Mouse (Mus musculus) large intestine, adult 2 months (tissue): ENCODE measurements at regions not wholly inside any gene's neighbourhood (a gene's known extent, or its start where the extent isn't known, plus 50 kb on each side); places are given as distances from the start of the nearest gene placed in this dataset.

ENCODE experiments used
- DNase-seq: peaks from one replicate; pipeline ENCODE4 v3.0.0-alpha.2; 2012; ENCODE audit warnings: low read depth, low spot score
- WGBS: fragments of 180-500 bp; shearing (Covaris S2); methylation state at CpG from one replicate; pipeline ENCODE4 v1.1.7; 2018; 5-methylcytosine and 5-hydroxymethylcytosine counted together

GRCm38 (mm10) chr7:36829710-36830109 lies 131.8 kb downstream of the Tshz3 start:
- WGBS: 74% methylated on average over 8 of the region's 8 CpGs
- DNase-seq: no peak

GRCm38 (mm10) chr7:36830155-36830554 lies 132.2 kb downstream of the Tshz3 start:
- WGBS: 64% methylated on average over 2 of the region's 2 CpGs

GRCm38 (mm10) chr7:36848279-36848678 lies 150.4 kb downstream of the Tshz3 start:
- WGBS: 54% methylated on average over 2 of the region's 2 CpGs
- no peak for DNase-seq

More at GRCm38 (mm10) chr7:36830155-36830554, 132.2 kb downstream of the Tshz3 start:
- no peak for DNase-seq

- DNase-seq: no peak
- WGBS: 65% methylated on average over 4 of the region's 4 CpGs
Measured at GRCm38 (mm10) chr7:36851275-36851889, 153.5 kb downstream of the Tshz3 start.

GRCm38 (mm10) chr7:36854308-36854707 lies 156.4 kb downstream of the Tshz3 start:
- DNase-seq: no peak

GRCm38 (mm10) chr7:36859428-36859827 lies 161.5 kb downstream of the Tshz3 start:
- DNase-seq: no peak
- WGBS: 58% methylated on average over 7 of the region's 7 CpGs

- no peak for DNase-seq
- 83% methylated on average over 7 of the region's 7 CpGs for WGBS
Measured at GRCm38 (mm10) chr7:36862481-36862880, 164.6 kb downstream of the Tshz3 start.

GRCm38 (mm10) chr7:36863745-36864144 lies 165.8 kb downstream of the Tshz3 start:
- WGBS: 79% methylated on average over 5 of the region's 5 CpGs
- DNase-seq: no peak

- 55% methylated on average over 4 of the region's 4 CpGs for WGBS
- no peak for DNase-seq
Measured at GRCm38 (mm10) chr7:36864675-36865074, 166.8 kb downstream of the Tshz3 start.

GRCm38 (mm10) chr7:36866602-36867001 lies 168.7 kb downstream of the Tshz3 start:
- no peak for DNase-seq
- 85% methylated on average over 12 of the region's 12 CpGs for WGBS

GRCm38 (mm10) chr7:36874004-36874403 lies 176.1 kb downstream of the Tshz3 start:
- DNase-seq: no peak
- 76% methylated on average over 5 of the region's 5 CpGs for WGBS

- DNase-seq: no peak
- WGBS: 46% methylated on average over 7 of the region's 7 CpGs
Measured at GRCm38 (mm10) chr7:36877686-36878085, 179.8 kb downstream of the Tshz3 start.

GRCm38 (mm10) chr7:36892776-36893500 lies 195.0 kb downstream of the Tshz3 start:
- 69% methylated on average over 18 of the region's 18 CpGs for WGBS
- no peak for DNase-seq

GRCm38 (mm10) chr7:36896339-36896738 lies 198.4 kb downstream of the Tshz3 start:
- WGBS: 67% methylated on average over 12 of the region's 12 CpGs
- DNase-seq: no peak

GRCm38 (mm10) chr7:36901537-36901936 lies 203.6 kb downstream of the Tshz3 start:
- DNase-seq: no peak
- WGBS: 69% methylated on average over 5 of the region's 5 CpGs

- no peak for DNase-seq
- 76% methylated on average over 3 of the region's 3 CpGs for WGBS
Measured at GRCm38 (mm10) chr7:36913304-36913703, 215.4 kb downstream of the Tshz3 start.

GRCm38 (mm10) chr7:36914261-36914660 lies 216.3 kb downstream of the Tshz3 start:
- DNase-seq: no peak
- 49% methylated on average over 9 of the region's 9 CpGs for WGBS

GRCm38 (mm10) chr7:36915171-36915570 lies 217.3 kb downstream of the Tshz3 start:
- WGBS: 62% methylated on average over 5 of the region's 5 CpGs
- DNase-seq: no peak

- no peak for DNase-seq
- WGBS: 70% methylated on average over 9 of the region's 9 CpGs
Measured at GRCm38 (mm10) chr7:36917011-36917410, 219.1 kb downstream of the Tshz3 start.

- 77% methylated on average over 4 of the region's 4 CpGs for WGBS
- no peak for DNase-seq
Measured at GRCm38 (mm10) chr7:36919413-36919812, 221.5 kb downstream of the Tshz3 start.

GRCm38 (mm10) chr7:36921003-36921402 lies 223.1 kb downstream of the Tshz3 start:
- no peak for DNase-seq
- 63% methylated on average over 14 of the region's 14 CpGs for WGBS
